Mouse (Mus musculus) midbrain, embryonic 14.5 days (tissue): ENCODE measurements around the gene Hoxc6. TPM values are rescaled to one million over a fixed set of nuclear protein-coding genes. Genes with fewer than 3 reads are reported as not detected.

ENCODE experiments used
- ATAC-seq: fragments of 200-750 bp; cut with Nextera tagmentation; 2 replicates; pipeline ENCODE4 v1.8.0; 2017; ENCODE audit warnings: moderate number of reproducible peaks, moderate library complexity; ENCODE audit not compliant: low FRiP score, low TSS enrichment
- DNase-seq: peaks from one replicate; pipeline ENCODE4 v3.0.0-alpha.2; 2015
- H3K27ac ChIP-seq: fragments of 300-500 bp; sonication (generic); replicated peaks from 2 replicates; pipeline ENCODE4 v1.5.1; 2014; ENCODE audit warnings: mild to moderate bottlenecking, low read depth, low read length, moderate library complexity
- H3K27me3 ChIP-seq: fragments of 300-500 bp; sonication (generic); 2 replicates; pipeline ENCODE4 v1.6.1; 2014; ENCODE audit warnings: low read length, control low read depth, mixed read lengths; ENCODE audit not compliant: control insufficient read depth, insufficient read depth
- H3K36me3 ChIP-seq: fragments of 300-500 bp; sonication (generic); 2 replicates; pipeline ENCODE4 v1.6.1; 2014; ENCODE audit warnings: low read length, control low read depth; ENCODE audit not compliant: control insufficient read depth, insufficient read depth
- H3K4me1 ChIP-seq: fragments of 300-500 bp; sonication (generic); 2 replicates; pipeline ENCODE4 v1.6.1; 2014; ENCODE audit warnings: mild to moderate bottlenecking, antibody characterized with exemption, low read length, control low read depth; ENCODE audit not compliant: control insufficient read depth, insufficient read depth
- H3K4me2 ChIP-seq: fragments of 300-500 bp; sonication (generic); 2 replicates; pipeline ENCODE4 v1.6.1; 2014; ENCODE audit warnings: mild to moderate bottlenecking, low read length, moderate library complexity
- H3K4me3 ChIP-seq: fragments of 300-500 bp; sonication (generic); replicated peaks from 2 replicates; pipeline ENCODE4 v1.5.1; 2014; ENCODE audit warnings: low read depth, low read length
- H3K9ac ChIP-seq: fragments of 300-500 bp; sonication (generic); replicated peaks from 2 replicates; pipeline ENCODE4 v1.6.1; 2014; ENCODE audit warnings: mild to moderate bottlenecking, low read length, moderate library complexity
- H3K9me3 ChIP-seq: fragments of 300-500 bp; sonication (generic); 2 replicates; pipeline ENCODE4 v1.6.1; 2016; ENCODE audit warnings: low read length, control low read depth, mixed read lengths; ENCODE audit not compliant: control insufficient read depth
- WGBS: fragments of 180-500 bp; shearing (Covaris S2); extraction: QIAGEN DNeasy Blood & Tissue Kit; methylation state at CpG from one replicate; pipeline ENCODE4 v1.1.7; 2014; 5-methylcytosine and 5-hydroxymethylcytosine counted together
- polyA plus RNA-seq: library from polyadenylated mRNA; unstranded; fragments of >200 nt; fragmentation: Nextera tagmentation; extraction: Ambion mirVana; gene quantifications from 2 replicates; pipeline ENCODE4 v1.2.1, GENCODE M21; 2014

The Hoxc6 gene
- polyA plus RNA-seq = not detected in 2 replicates

- Histone ChIP-seq H3K4me1 (no peaks in the 10 kb centered on the region), H3K4me3 (peak within 1 kb of the TSS; percentile 27)
These were observed at the start of gene Hoxc6 for GRCm38 (mm10) chr15:102997939-102998355. TSS of gene Hoxc6 (plus strand) at chr15:102998257.

DNA sequence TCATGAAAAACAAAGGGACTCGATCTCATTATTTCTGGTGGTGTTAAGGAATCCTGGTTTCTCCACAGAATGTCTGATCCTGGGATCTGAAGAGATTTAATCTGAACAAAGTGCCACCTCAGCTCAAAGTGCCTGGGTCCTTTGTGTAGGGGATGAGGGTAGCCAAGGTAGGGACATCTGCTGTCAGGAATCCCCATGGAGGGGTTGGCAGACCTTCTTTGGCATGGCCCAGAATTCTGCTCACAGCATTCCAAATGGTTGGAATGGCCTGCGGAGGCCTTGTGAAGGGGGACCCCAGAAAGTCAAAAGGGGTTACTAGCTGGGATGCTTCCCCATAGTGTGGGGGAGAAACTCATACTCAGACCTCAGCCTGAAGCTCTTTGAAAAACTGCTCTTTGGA, 49.2 kb upstream of the Hoxc6 start:
- H3K36me3 ChIP-seq = no peaks in the 10 kb centered on the region
- no peak for ATAC-seq
- no peaks in the 10 kb centered on the region for H3K9me3 ChIP-seq
- 19% methylated on average over 2 of the region's 2 CpGs for WGBS
- no peak overlapping the region for H3K9ac ChIP-seq
- no peaks in the 10 kb centered on the region for H3K4me1 ChIP-seq
- no peak for DNase-seq
- no peak overlapping the region for H3K27ac ChIP-seq
- peaks cover 98% of the 10 kb centered on the region for H3K27me3 ChIP-seq
- no peak overlapping the region for H3K4me2 ChIP-seq
- H3K4me3 ChIP-seq = no peak overlapping the region

More at GRCm38 (mm10) chr15:102997939-102998355, at the start of gene Hoxc6:
- H3K27me3 ChIP-seq = peaks cover 97% of the 10 kb centered on the region
- WGBS = under 1% methylated on average over 19 of the region's 19 CpGs
- no peak within 1 kb of the TSS for H3K9ac ChIP-seq
- ATAC-seq (no peak), DNase-seq (no peak)
- no peaks in the 10 kb centered on the region for H3K9me3 ChIP-seq
- H3K4me2 ChIP-seq = peak within 1 kb of the TSS; percentile 49
- H3K27ac ChIP-seq = no peak within 1 kb of the TSS
- H3K36me3 ChIP-seq = no peaks in the 10 kb centered on the region

GRCm38 (mm10) chr15:102949696-102950095, 48.4 kb upstream of the Hoxc6 start:
- H3K9me3 ChIP-seq = no peaks in the 10 kb centered on the region
- no peak overlapping the region for H3K4me2 ChIP-seq
- no peak overlapping the region for H3K4me3 ChIP-seq
- H3K9ac ChIP-seq = no peak overlapping the region
- no peak for ATAC-seq
- no peak for DNase-seq
- peaks cover 98% of the 10 kb centered on the region for H3K27me3 ChIP-seq
- no peak overlapping the region for H3K27ac ChIP-seq
- 2% methylated on average over 20 of the region's 20 CpGs for whole genome bisulfite sequencing
- no peaks in the 10 kb centered on the region for H3K36me3 ChIP-seq
- H3K4me1 ChIP-seq = no peaks in the 10 kb centered on the region

DNA sequence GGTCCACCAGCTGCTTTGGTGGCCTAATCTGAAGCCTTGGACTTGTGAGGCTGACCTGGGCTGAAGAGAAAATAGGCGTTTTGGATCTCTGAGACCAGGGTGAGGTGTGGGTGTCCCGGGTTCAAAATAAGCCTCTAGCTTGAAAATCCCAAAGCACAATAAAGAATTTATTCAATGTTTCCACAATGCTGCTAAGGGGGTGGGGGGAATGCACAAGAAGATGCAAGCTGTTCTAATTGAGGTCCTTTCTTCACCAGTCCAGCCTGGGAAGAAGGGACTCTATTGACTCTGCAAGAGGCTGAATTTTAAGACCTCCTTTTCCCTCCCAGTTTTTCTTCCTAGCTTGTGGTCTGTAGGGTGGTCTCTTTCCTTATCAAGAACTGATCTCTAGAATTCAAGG, 47.2 kb upstream of the Hoxc6 start:
- Histone ChIP-seq H3K27me3 (peaks cover 98% of the 10 kb centered on the region), H3K4me2 (no peak overlapping the region), H3K9me3 (no peaks in the 10 kb centered on the region), H3K4me3 (no peak overlapping the region), H3K36me3 (no peaks in the 10 kb centered on the region), H3K9ac (no peak overlapping the region), H3K4me1 (no peaks in the 10 kb centered on the region), H3K27ac (no peak overlapping the region)
- DNase-seq (no peak), ATAC-seq (no peak)
- WGBS = 7% methylated on average over 2 of the region's 2 CpGs

- H3K4me3 ChIP-seq = no peak overlapping the region
These were observed 44.5 kb upstream of the Hoxc6 start for GRCm38 (mm10) chr15:102953561-102953960.

GRCm38 (mm10) chr15:102954192-102955006, 43.7 kb upstream of the Hoxc6 start, which contains the start of gene Hoxc11:
TSS of gene Hoxc11 (plus strand) at chr15:102954427.
- H3K4me2 ChIP-seq = no peak within 1 kb of the TSS
- WGBS = under 1% methylated on average over 57 of the region's 57 CpGs
- peaks cover 96% of the 10 kb centered on the region for H3K27me3 ChIP-seq
- no peaks in the 10 kb centered on the region for H3K36me3 ChIP-seq
- H3K27ac ChIP-seq = no peak within 1 kb of the TSS
- DNase-seq (no peak), ATAC-seq (no peak)
- H3K4me3 ChIP-seq = no peak within 1 kb of the TSS
- H3K9me3 ChIP-seq = no peaks in the 10 kb centered on the region
- no peaks in the 10 kb centered on the region for H3K4me1 ChIP-seq
- H3K9ac ChIP-seq = no peak within 1 kb of the TSS

More at GRCm38 (mm10) chr15:102953561-102953960, 44.5 kb upstream of the Hoxc6 start:
- no peaks in the 10 kb centered on the region for H3K4me1 ChIP-seq
- H3K27ac ChIP-seq = no peak overlapping the region
- peaks cover 98% of the 10 kb centered on the region for H3K27me3 ChIP-seq
- H3K9me3 ChIP-seq = no peaks in the 10 kb centered on the region
- WGBS = 3% methylated on average over 6 of the region's 6 CpGs
- no peak for ATAC-seq
- no peak overlapping the region for H3K4me2 ChIP-seq
- H3K36me3 ChIP-seq = no peaks in the 10 kb centered on the region
- H3K9ac ChIP-seq = no peak overlapping the region
- no peak for DNase-seq

- H3K27ac ChIP-seq = no peak overlapping the region
- H3K4me1 ChIP-seq = no peaks in the 10 kb centered on the region
- H3K4me2 ChIP-seq = no peak overlapping the region
- WGBS = 1% methylated on average over 28 of the region's 28 CpGs
- H3K9ac ChIP-seq = no peak overlapping the region
- H3K9me3 ChIP-seq = no peaks in the 10 kb centered on the region
- DNase-seq = no peak
- no peak overlapping the region for H3K4me3 ChIP-seq
- H3K27me3 ChIP-seq = peaks cover 96% of the 10 kb centered on the region
- ATAC-seq = no peak
- H3K36me3 ChIP-seq = no peaks in the 10 kb centered on the region
These were observed 43.1 kb upstream of the Hoxc6 start for GRCm38 (mm10) chr15:102955007-102955382.

- under 1% methylated on average over 40 of the region's 40 CpGs for WGBS
- H3K4me3 ChIP-seq = no peak overlapping the region
- H3K36me3 ChIP-seq = no peaks in the 10 kb centered on the region
- H3K27ac ChIP-seq = no peak overlapping the region
- ATAC-seq = no peak
- no peaks in the 10 kb centered on the region for H3K9me3 ChIP-seq
- no peak overlapping the region for H3K9ac ChIP-seq
- peaks cover 97% of the 10 kb centered on the region for H3K27me3 ChIP-seq
- no peaks in the 10 kb centered on the region for H3K4me1 ChIP-seq
- H3K4me2 ChIP-seq = no peak overlapping the region
- no peak for DNase-seq
These were observed 42.0 kb upstream of the Hoxc6 start for GRCm38 (mm10) chr15:102955833-102956640.
